Comparison of ENCODE assay signal across 8 mouse cellular contexts in the genomic region with DNA sequence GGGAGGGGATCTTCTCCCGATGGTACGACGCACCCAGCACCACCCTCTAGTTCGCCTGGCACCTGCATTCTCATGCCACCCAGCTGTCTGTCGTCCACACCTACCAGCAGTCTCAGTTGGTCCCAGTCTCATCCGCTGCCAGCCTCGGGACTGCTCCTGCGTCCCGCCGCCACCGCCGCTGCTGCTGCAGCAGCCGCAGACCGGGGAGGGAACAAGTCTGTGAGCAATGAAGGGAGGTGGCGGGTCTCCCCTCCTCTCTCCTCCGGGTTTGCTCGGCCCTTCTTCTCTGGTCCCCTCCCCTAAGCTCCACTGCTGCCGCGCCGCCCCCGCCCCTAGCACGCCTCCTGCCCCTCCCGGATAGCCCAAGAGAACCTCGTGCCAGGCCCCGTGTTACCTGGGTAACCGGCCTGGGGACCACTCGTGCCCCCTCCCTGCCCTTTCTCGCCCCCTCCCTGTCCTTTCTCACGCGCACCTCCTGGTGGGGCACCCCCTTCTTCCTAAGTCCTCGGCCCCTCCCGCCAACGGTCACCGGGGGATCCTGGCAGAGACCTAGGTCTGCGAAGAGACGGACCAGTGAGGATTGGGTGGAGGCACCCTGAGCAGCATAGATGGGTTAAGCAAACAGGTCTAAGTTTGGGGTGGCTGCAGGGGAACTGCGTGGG. TPM values are rescaled to one million over a fixed set of nuclear protein-coding genes. Genes with fewer than 3 reads are reported as not detected.
A peak's percentile ranks its signal among the peaks of the same experiment; 100 is the strongest.
DNase-seq lines count a peak whose midpoint lies in the region; ATAC-seq lines count a peak whose summit lies in the region.

Gene Gm42742 (minus strand): TSS at position 197 of the 662 bp plus-strand sequence.
Gene Prrt2 (minus strand): TSS at position 311 of the 662 bp plus-strand sequence.

- peak; percentile 70 for DNase-seq in cerebellum, adult 11 months
- DNase-seq in brain, adult 2 months (ENCODE audit: low read depth, low spot score) = peak; percentile 91
- DNase-seq in hindbrain, embryonic 10.5 days (ENCODE audit: low spot score) = peak; percentile 68
- DNase-seq in layer of hippocampus, postnatal 36 days = peak in 1 of 2 experiments; percentile 60
- peak; percentile 36 for DNase-seq in lung, postnatal 25 days (ENCODE audit: low spot score)
- DNase-seq in right cerebral cortex, postnatal 4 days = peak; percentile 74

- H3K36me3 ChIP-seq in forebrain, embryonic 12.5 days (replicated peaks) = peaks cover 33% of the 10 kb centered on the region
- H3K36me3 ChIP-seq in hindbrain, embryonic 10.5 days = peaks cover 43% of the 10 kb centered on the region

- peak within 1 kb of the TSS; percentile 90 for H3K4me2 ChIP-seq in forebrain, embryonic 12.5 days

- peaks cover 78% of the 10 kb centered on the region for H3K4me1 ChIP-seq in forebrain, embryonic 12.5 days
- peaks cover 88% of the 10 kb centered on the region for H3K4me1 ChIP-seq in hindbrain, embryonic 10.5 days (replicated peaks)

- H3K9me3 ChIP-seq in forebrain, embryonic 12.5 days = no peaks in the 10 kb centered on the region
- no peaks in the 10 kb centered on the region for H3K9me3 ChIP-seq in hindbrain, embryonic 10.5 days

- no peaks in the 10 kb centered on the region for H3K27me3 ChIP-seq in forebrain, embryonic 12.5 days
- H3K27me3 ChIP-seq in hindbrain, embryonic 10.5 days (ENCODE audit: insufficient read depth, poor library complexity, severe bottlenecking) = no peaks in the 10 kb centered on the region

- under 1% methylated on average over 37 of the region's 37 CpGs for WGBS in forebrain, embryonic 12.5 days
- WGBS in hindbrain, embryonic 10.5 days = under 1% methylated on average over 37 of the region's 37 CpGs

- H3K4me3 ChIP-seq in forebrain, embryonic 12.5 days (replicated peaks) = peak within 1 kb of the TSS; percentile 48
- H3K4me3 ChIP-seq in hindbrain, embryonic 10.5 days = peak within 1 kb of the TSS; percentile 90

- peak within 1 kb of the TSS; percentile 100 for H3K9ac ChIP-seq in forebrain, embryonic 12.5 days

- ATAC-seq in cerebellum, adult (ENCODE audit: insufficient number of reproducible peaks, low FRiP score, low TSS enrichment) = no peak
- ATAC-seq in forebrain, embryonic 12.5 days (ENCODE audit: low FRiP score) = peak; percentile 15; the same call in 1 of the 2 replicates

- H3K27ac ChIP-seq in forebrain, embryonic 12.5 days = peak within 1 kb of the TSS; percentile 100
- H3K27ac ChIP-seq in hindbrain, embryonic 10.5 days = peak within 1 kb of the TSS; percentile 86

RNA-seq across cellular contexts. Expression of gene Gm42742, which starts in this region (rescaled TPM):
- 53.3 and 75.4 TPM in 2 replicates for polyA plus RNA-seq in forebrain, embryonic 12.5 days (2016; fragmentation: Nextera tagmentation; extraction: Ambion mirVana)
- 17.6 and 75.1 TPM in 2 replicates for polyA plus RNA-seq in hindbrain, embryonic 10.5 days (2016; fragmentation: Nextera tagmentation; extraction: Ambion mirVana)
- 10 to 100 TPM; 68.6 to 82.2 TPM for total RNA-seq in layer of hippocampus, postnatal 36 days (2021)

RNA-seq across cellular contexts. Expression of gene Prrt2, which starts in this region (rescaled TPM):
- polyA plus RNA-seq in forebrain, embryonic 12.5 days (2016; fragmentation: Nextera tagmentation; extraction: Ambion mirVana) = 5.0 and 6.5 TPM in 2 replicates
- 3.3 and 4.4 TPM in 2 replicates for polyA plus RNA-seq in hindbrain, embryonic 10.5 days (2016; fragmentation: Nextera tagmentation; extraction: Ambion mirVana)
- total RNA-seq in layer of hippocampus, postnatal 36 days (2021) = 100 to 1,000 TPM; 229 to 233 TPM
